In genomic region chr7:139974307-139974706, GRCm38 (mm10) we compare ENCODE assay signal across 17 mouse cellular contexts. TPM values are rescaled to one million over a fixed set of nuclear protein-coding genes. Genes with fewer than 3 reads are reported as not detected.
A peak's percentile ranks its signal among the peaks of the same experiment; 100 is the strongest.
DNase-seq lines count a peak whose midpoint lies in the region; ATAC-seq and TF ChIP-seq lines count a peak whose summit lies in the region.
"Had no signal": no experiment of that assay in that cellular context is flagged by ENCODE, and none has a peak within 500 bp of the region (broad histone marks: within the 10 kb centered on the region; RNA-seq: fewer than 3 reads in every experiment).

No protein-coding gene starts in this region.

- H3K36me3 ChIP-seq in midbrain, embryonic 11.5 days (ENCODE audit: control insufficient read depth, insufficient read depth, low read length), result no peaks in the 10 kb centered on the region
- no peaks in the 10 kb centered on the region for H3K36me3 ChIP-seq in midbrain, embryonic 15.5 days (replicated peaks)
- peaks cover 10 to 16% of the 10 kb centered on the region in 2 experiments for H3K36me3 ChIP-seq in CH12.LX (replicated peaks in 1 of 2; ENCODE audit: control insufficient read depth in 1 of 2, insufficient read depth in 1 of 2, low read length in 1 of 2)
- no peaks in the 10 kb centered on the region for H3K36me3 ChIP-seq in kidney, embryonic 16.5 days (ENCODE audit: insufficient read depth, low read length)
- H3K36me3 ChIP-seq: embryonic facial prominence, embryonic 15.5 days; G1E; liver, embryonic 13.5 days; midbrain, embryonic 12.5 days had no signal

- no peak overlapping the region for H3K27ac ChIP-seq in midbrain, embryonic 11.5 days (ENCODE audit: low read depth, low read length)
- no peak overlapping the region for H3K27ac ChIP-seq in midbrain, embryonic 15.5 days
- peak overlapping the region; percentile 91 for H3K27ac ChIP-seq in CH12.LX (ENCODE audit: insufficient read depth, low read depth)
- no peak overlapping the region for H3K27ac ChIP-seq in kidney, embryonic 16.5 days (ENCODE audit: low read length)
- H3K27ac ChIP-seq: embryonic facial prominence, embryonic 15.5 days; midbrain, embryonic 12.5 days had no signal

- no peaks in the 10 kb centered on the region for H3K9me3 ChIP-seq in midbrain, embryonic 11.5 days (ENCODE audit: control insufficient read depth, low read length)
- H3K9me3 ChIP-seq in midbrain, embryonic 15.5 days, result no peaks in the 10 kb centered on the region
- no peaks in the 10 kb centered on the region for H3K9me3 ChIP-seq in CH12.LX (replicated peaks; ENCODE audit: low read length)
- H3K9me3 ChIP-seq in kidney, embryonic 16.5 days (ENCODE audit: low read length), result no peaks in the 10 kb centered on the region
- H3K9me3 ChIP-seq: embryonic facial prominence, embryonic 15.5 days; G1E; liver, embryonic 13.5 days; midbrain, embryonic 12.5 days had no signal

- TF ChIP-seq EP300 in CH12.LX (IDR thresholded peaks at IDR 0.05; ENCODE audit: low read length), result peak; percentile 89

- dilution Hi-C loops in CH12.LX (cut with MboI; ENCODE audit: extremely low pct_ligation_motif_present, extremely low pct_unique_long_range_greater_than_20kb, low sequenced_read_pairs), result no loop called here

- no peak overlapping the region for H3K4me2 ChIP-seq in midbrain, embryonic 11.5 days
- no peak overlapping the region for H3K4me2 ChIP-seq in midbrain, embryonic 15.5 days
- H3K4me2 ChIP-seq in CH12.LX (ENCODE audit: insufficient read depth, low read depth, poor library complexity, severe bottlenecking), result no peak overlapping the region; the same call in 1 of the 2 replicates
- no peak overlapping the region for H3K4me2 ChIP-seq in kidney, embryonic 16.5 days (replicated peaks; ENCODE audit: low read depth, low read length)
- H3K4me2 ChIP-seq: embryonic facial prominence, embryonic 15.5 days; liver, embryonic 13.5 days; midbrain, embryonic 12.5 days had no signal

- peak; percentile 49 for DNase-seq in midbrain, embryonic 11.5 days (ENCODE audit: low spot score, missing footprints)
- peak; percentile 78 for DNase-seq in CH12.LX (ENCODE audit: extremely low read depth)
- peak; percentile 69 to 78 for DNase-seq in natural killer cell, adult 2 months (ENCODE audit: low spot score in 2 of 2)
- DNase-seq in gastrocnemius, adult 8-10 months (ENCODE audit: low spot score in 2 of 2), result no peak
- DNase-seq: forebrain, postnatal 0 days; heart, adult 11 months; liver, embryonic 13.5 days; right cerebral cortex, postnatal 4 days; thymus, postnatal 4 days had no signal

- H3K4me1 ChIP-seq in midbrain, embryonic 11.5 days (ENCODE audit: control insufficient read depth, insufficient read depth, low read length), result peaks cover 7% of the 10 kb centered on the region
- H3K4me1 ChIP-seq in midbrain, embryonic 15.5 days, result peaks cover 11% of the 10 kb centered on the region
- H3K4me1 ChIP-seq in CH12.LX (ENCODE audit: control insufficient read depth in 1 of 2, insufficient read depth in 2 of 2), result peaks cover 45 to 83% of the 10 kb centered on the region in 2 experiments
- peaks cover 8% of the 10 kb centered on the region; the same call in 1 of the 2 replicates for H3K4me1 ChIP-seq in kidney, embryonic 16.5 days (ENCODE audit: insufficient read depth, low read length)

- H3K9ac ChIP-seq in midbrain, embryonic 11.5 days (ENCODE audit: low read length), result no peak overlapping the region
- H3K9ac ChIP-seq in midbrain, embryonic 15.5 days, result no peak overlapping the region
- peak overlapping the region; percentile 27; the same call in 1 of the 2 replicates for H3K9ac ChIP-seq in CH12.LX (ENCODE audit: insufficient read depth, low read depth)
- no peak overlapping the region for H3K9ac ChIP-seq in kidney, embryonic 16.5 days (replicated peaks; ENCODE audit: low read length)
- H3K9ac ChIP-seq: embryonic facial prominence, embryonic 15.5 days; forebrain, postnatal 0 days; liver, embryonic 13.5 days; midbrain, embryonic 12.5 days had no signal

- no peak for ATAC-seq in midbrain, embryonic 11.5 days (ENCODE audit: low FRiP score)
- no peak for ATAC-seq in midbrain, embryonic 15.5 days (replicated peaks)
- peak; percentile 59 for ATAC-seq in common myeloid progenitor, adult 5-6 weeks (replicated peaks; ENCODE audit: low read depth, poor library complexity, severe bottlenecking)
- ATAC-seq in kidney, embryonic 16.5 days (ENCODE audit: low FRiP score, low TSS enrichment), result no peak
- ATAC-seq: forebrain, postnatal 0 days; intestine, postnatal 0 days had no signal

- in situ Hi-C loops in CH12.LX (cut with MboI; ENCODE audit: low pct_ligation_motif_present, low pct_unique_long_range_greater_than_20kb, low sequenced_read_pairs), result no loop called here

- no peak for TF ChIP-seq RAD21 in CH12.LX (IDR thresholded peaks at IDR 0.05; ENCODE audit: low read depth, low read length)

- TF ChIP-seq CTCF in CH12.LX (conservative IDR thresholded peaks at IDR 0.05 in 1 of 2, IDR thresholded peaks at IDR 0.05 in 1 of 2; ENCODE audit: low read depth in 2 of 2, low read length in 2 of 2), result 0 out of 4 replicates have a peak, but pooled peaks of 1 of the 2 experiments have one; percentile 4

- WGBS in midbrain, embryonic 11.5 days, result 91% methylated on average over 10 of the region's 10 CpGs
- WGBS in midbrain, embryonic 15.5 days, result 87% methylated on average over 10 of the region's 10 CpGs
- WGBS in kidney, embryonic 16.5 days, result 79% methylated on average over 10 of the region's 10 CpGs

- H3K27me3 ChIP-seq in midbrain, embryonic 11.5 days (ENCODE audit: control insufficient read depth, insufficient read depth, low read length), result no peaks in the 10 kb centered on the region; the same call in 1 of the 2 replicates
- peaks cover 3% of the 10 kb centered on the region; the same call in 1 of the 2 replicates for H3K27me3 ChIP-seq in midbrain, embryonic 15.5 days (replicated peaks)
- H3K27me3 ChIP-seq in CH12.LX (replicated peaks), result no peaks in the 10 kb centered on the region
- H3K27me3 ChIP-seq in kidney, embryonic 16.5 days (ENCODE audit: insufficient read depth, low read length), result no peaks in the 10 kb centered on the region
- H3K27me3 ChIP-seq: embryonic facial prominence, embryonic 15.5 days; liver, embryonic 13.5 days had no signal

- no peaks in the 10 kb centered on the region for H3K79me2 ChIP-seq in CH12.LX (replicated peaks; ENCODE audit: control insufficient read depth, extremely low read depth, insufficient read depth, poor library complexity, severe bottlenecking)

- no peak overlapping the region for H3K4me3 ChIP-seq in midbrain, embryonic 11.5 days (ENCODE audit: low read depth, low read length)
- no peak overlapping the region for H3K4me3 ChIP-seq in midbrain, embryonic 15.5 days
- peak overlapping the region in 1 of 3 experiments; percentile 29 for H3K4me3 ChIP-seq in CH12.LX (replicated peaks in 1 of 3; ENCODE audit: low read depth in 2 of 3, low read length in 2 of 3, poor library complexity in 1 of 3)
- no peak overlapping the region for H3K4me3 ChIP-seq in kidney, embryonic 16.5 days (ENCODE audit: low read length)
- H3K4me3 ChIP-seq: embryonic facial prominence, embryonic 15.5 days; liver, embryonic 13.5 days; midbrain, embryonic 12.5 days had no signal

- TF ChIP-seq POLR2A in CH12.LX (IDR thresholded peaks at IDR 0.05; ENCODE audit: low read depth, low read length), result no peak

TF ChIP-seq in CH12.LX, 34 proteins besides CTCF, POLR2A, EP300 and RAD21 (continues in another document):
- TF ChIP-seq ELF1 (IDR thresholded peaks at IDR 0.05; ENCODE audit: low read depth, low read length) (0 out of 2 replicates have a peak, but pooled peaks have one; percentile 8), IRF4 (IDR thresholded peaks at IDR 0.05; ENCODE audit: low read depth, low read length) (peak; percentile 76), ETS1 (conservative IDR thresholded peaks at IDR 0.05; ENCODE audit: low read depth, low read length) (no peak; the same call in 1 of the 2 replicates), PAX5 (IDR thresholded peaks at IDR 0.05; ENCODE audit: low read length) (no peak), MEF2A (IDR thresholded peaks at IDR 0.05; ENCODE audit: borderline replicate concordance, low read depth, low read length) (peak; percentile 37; the same call in 1 of the 2 replicates), MXI1 (IDR thresholded peaks at IDR 0.05; ENCODE audit: low read depth, low read length) (no peak), CHD2 (IDR thresholded peaks at IDR 0.05; ENCODE audit: low read length) (peak; percentile 54; the same call in 1 of the 2 replicates), BHLHE40 (IDR thresholded peaks at IDR 0.05; ENCODE audit: low read depth, low read length) (peak; percentile 34; the same call in 1 of the 2 replicates), UBTF (IDR thresholded peaks at IDR 0.05; ENCODE audit: low read depth, low read length) (0 out of 2 replicates have a peak, but pooled peaks have one; percentile 66)

RNA-seq across cellular contexts. Expression of gene 6430531B16Rik, which starts 4.2 kb away (rescaled TPM):
- 0.34 and 1.2 TPM in 2 replicates for polyA plus RNA-seq in midbrain, embryonic 11.5 days (2014; fragmentation: Nextera tagmentation; extraction: Ambion mirVana)
- polyA plus RNA-seq in midbrain, embryonic 15.5 days (2015; fragmentation: Nextera tagmentation; extraction: Ambion mirVana), result 0.83 and 1.3 TPM in 2 replicates
- total RNA-seq in CH12.LX (2012; rRNA removed) (0.13 and 0.38 TPM in 2 replicates), CH12.LX (2014; rRNA removed) (not detected in 2 replicates)
- 0.21 and 0.33 TPM in 2 replicates for polyA plus RNA-seq in CH12.LX (2012; ENCODE audit: insufficient read length, low read depth)
- 0.49 TPM in 1 of 2 replicates, not detected in the other for total RNA-seq in common myeloid progenitor, adult 5-6 weeks (2017)
- total RNA-seq in gastrocnemius, adult 8-10 months (2022), result not detected
- polyA plus RNA-seq in kidney, embryonic 16.5 days (2015; fragmentation: Nextera tagmentation; extraction: Ambion mirVana), result 0.71 and 0.94 TPM in 2 replicates
- total RNA-seq: heart, postnatal 25 days had no signal
- polyA plus RNA-seq: G1E; liver, embryonic 13.5 days had no signal

RNA-seq across cellular contexts. Expression of gene Adam8, which starts 18.1 kb away (rescaled TPM):
- polyA plus RNA-seq in midbrain, embryonic 11.5 days (2014; fragmentation: Nextera tagmentation; extraction: Ambion mirVana), result 1.8 TPM in 2 replicates
- polyA plus RNA-seq in midbrain, embryonic 15.5 days (2015; fragmentation: Nextera tagmentation; extraction: Ambion mirVana), result 4.5 TPM in 2 replicates
- total RNA-seq in CH12.LX (2012; rRNA removed) (61.4 and 63.7 TPM in 2 replicates), CH12.LX (2014; rRNA removed) (46.5 and 51.0 TPM in 2 replicates)
- 43.7 and 46.3 TPM in 2 replicates for polyA plus RNA-seq in CH12.LX (2012; ENCODE audit: insufficient read length, low read depth)
- 0.34 and 0.46 TPM in 2 replicates for total RNA-seq in common myeloid progenitor, adult 5-6 weeks (2017)
- under 1 TPM in 3 of 4 experiments, not detected in 1; 0.22 to 0.54 (median 0.39) TPM for total RNA-seq in gastrocnemius, adult 8-10 months (2022)
- polyA plus RNA-seq in kidney, embryonic 16.5 days (2015; fragmentation: Nextera tagmentation; extraction: Ambion mirVana), result 1.6 and 1.8 TPM in 2 replicates

RNA-seq across cellular contexts. Expression of gene Utf1, which starts 30.7 kb away (rescaled TPM):
- polyA plus RNA-seq in midbrain, embryonic 11.5 days (2014; fragmentation: Nextera tagmentation; extraction: Ambion mirVana), result not detected in 2 replicates
- polyA plus RNA-seq in midbrain, embryonic 15.5 days (2015; fragmentation: Nextera tagmentation; extraction: Ambion mirVana), result not detected in 2 replicates
- not detected in 2 replicates for total RNA-seq in CH12.LX (2012; rRNA removed)
- total RNA-seq in CH12.LX (2014; rRNA removed), result not detected in 2 replicates
- not detected in 2 replicates for polyA plus RNA-seq in CH12.LX (2012; ENCODE audit: insufficient read length, low read depth)
- total RNA-seq in common myeloid progenitor, adult 5-6 weeks (2017), result not detected in 2 replicates
- total RNA-seq in gastrocnemius, adult 8-10 months (2022), result not detected
- polyA plus RNA-seq in kidney, embryonic 16.5 days (2015; fragmentation: Nextera tagmentation; extraction: Ambion mirVana), result 0.21 TPM in 1 of 2 replicates, not detected in the other
- total RNA-seq: forebrain, postnatal 0 days; G1E; heart, postnatal 25 days had no signal
- polyA plus RNA-seq: forebrain, postnatal 0 days; G1E; intestine, postnatal 0 days; liver, embryonic 13.5 days; midbrain, embryonic 12.5 days had no signal

Comparison
In these comparisons a context has a peak if more than half of its experiments do, and no peak if none do; other contexts are left out.
1. DNase-seq: peak in midbrain, embryonic 11.5 days (single experiment), CH12.LX (single experiment) and natural killer cell, adult 2 months (2 of 2); none in gastrocnemius, adult 8-10 months (0 of 2).